Mouse (Mus musculus) spleen, postnatal 36 days (tissue): ENCODE measurements at regions not wholly inside any gene's neighbourhood (a gene's known extent, or its start where the extent isn't known, plus 50 kb on each side); places are given as distances from the start of the nearest gene placed in this dataset.

ENCODE experiments used
- DNase-seq, 2 experiments: peaks; one replicate each; pipeline ENCODE4 v3.0.0; 2022; ENCODE audit warnings: low spot score in 2 of 2, mixed read lengths in 1 of 2

DNA sequence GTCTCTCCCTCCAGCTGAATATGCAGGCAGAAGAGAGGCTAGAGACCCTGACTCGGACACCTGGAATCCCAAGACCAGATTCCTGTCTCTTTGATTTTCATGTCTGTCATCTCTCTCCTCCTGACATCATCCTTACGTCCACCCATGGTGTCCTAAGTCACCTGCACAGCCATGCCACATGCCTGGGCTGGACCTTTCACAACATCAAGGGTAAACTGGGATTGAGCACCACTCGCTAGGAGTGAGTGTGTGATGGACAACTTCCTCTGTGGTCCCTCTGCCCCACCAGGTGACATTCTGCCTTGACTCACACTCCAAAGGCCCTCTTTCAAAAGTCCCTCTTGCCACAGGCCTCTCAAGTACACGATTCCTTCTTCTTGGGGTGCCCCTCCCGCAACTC, 244.1 kb downstream of the Bcl11b start:
- no peak for DNase-seq

DNA sequence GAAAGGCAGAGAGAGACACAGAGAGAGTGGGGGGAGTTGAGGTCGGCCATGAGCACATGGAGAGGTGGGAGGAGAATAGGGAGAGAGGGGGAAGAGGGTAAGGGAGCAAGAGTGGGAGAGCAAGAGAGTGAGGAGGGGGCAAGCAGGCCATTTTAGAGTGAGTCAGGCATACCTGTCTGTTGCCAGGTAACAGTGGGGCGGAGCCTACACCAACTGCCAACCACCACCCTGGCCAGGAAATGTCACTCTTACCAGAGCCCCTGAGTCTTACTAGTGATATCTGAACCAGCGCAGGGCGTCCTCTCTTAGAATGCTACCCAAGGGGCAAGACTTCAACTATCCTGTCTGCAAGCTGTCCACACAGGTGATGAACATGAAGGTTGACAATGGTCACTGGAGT, 243.5 kb downstream of the Bcl11b start:
- no peak for DNase-seq

- no peak for DNase-seq
These were observed 241.3 kb downstream of the Bcl11b start for GRCm38 (mm10) chr12:107762140-107762539.

GRCm38 (mm10) chr12:107769801-107770515, 233.4 kb downstream of the Bcl11b start:
- no peak for DNase-seq

GRCm38 (mm10) chr12:107770516-107770836, 232.9 kb downstream of the Bcl11b start:
- no peak for DNase-seq

DNA sequence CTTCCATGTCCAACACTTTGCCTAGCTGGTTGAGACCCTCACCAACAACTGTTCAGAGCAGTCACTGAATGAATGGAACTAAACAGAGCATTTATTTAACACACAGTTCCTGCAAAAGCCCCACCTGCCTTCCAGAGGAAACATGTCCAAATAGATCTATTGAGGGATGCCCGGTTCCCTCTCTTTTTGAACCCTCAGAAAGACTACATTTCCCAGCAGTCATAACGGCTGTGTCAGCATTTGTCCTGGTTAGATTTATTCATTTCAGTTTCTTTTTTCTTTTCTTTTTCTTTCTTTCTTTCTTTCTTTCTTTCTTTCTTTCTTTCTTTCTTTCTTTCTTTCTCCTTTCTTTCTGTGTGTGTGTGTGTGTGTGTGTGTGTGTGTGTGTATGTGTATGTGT, 232.1 kb downstream of the Bcl11b start:
- no peak for DNase-seq

- DNase-seq, result no peak
These were observed 231.6 kb downstream of the Bcl11b start for GRCm38 (mm10) chr12:107771809-107772208.

DNA sequence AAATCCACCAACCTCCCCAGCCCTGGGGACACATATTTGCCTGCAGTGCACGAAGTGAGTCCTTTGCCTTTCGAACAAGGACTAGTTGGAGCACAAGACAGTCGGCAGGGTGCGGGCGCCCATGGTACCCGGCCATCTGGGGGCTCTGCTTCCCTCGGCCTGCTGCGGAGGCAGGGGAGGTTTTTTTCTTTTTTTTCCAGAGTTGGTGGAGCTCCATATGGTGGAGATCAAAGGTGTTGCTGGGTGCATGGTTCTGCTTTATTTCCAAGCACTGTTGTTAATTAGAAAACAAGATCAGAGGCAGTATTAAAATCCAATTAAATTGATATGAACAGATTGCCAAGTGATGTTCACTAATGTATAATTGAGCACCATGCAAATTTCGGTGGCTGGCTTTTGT, 225.4 kb downstream of the Bcl11b start:
- DNase-seq, result no peak

GRCm38 (mm10) chr12:107779306-107780057, 223.9 kb downstream of the Bcl11b start:
- DNase-seq, result no peak

DNA sequence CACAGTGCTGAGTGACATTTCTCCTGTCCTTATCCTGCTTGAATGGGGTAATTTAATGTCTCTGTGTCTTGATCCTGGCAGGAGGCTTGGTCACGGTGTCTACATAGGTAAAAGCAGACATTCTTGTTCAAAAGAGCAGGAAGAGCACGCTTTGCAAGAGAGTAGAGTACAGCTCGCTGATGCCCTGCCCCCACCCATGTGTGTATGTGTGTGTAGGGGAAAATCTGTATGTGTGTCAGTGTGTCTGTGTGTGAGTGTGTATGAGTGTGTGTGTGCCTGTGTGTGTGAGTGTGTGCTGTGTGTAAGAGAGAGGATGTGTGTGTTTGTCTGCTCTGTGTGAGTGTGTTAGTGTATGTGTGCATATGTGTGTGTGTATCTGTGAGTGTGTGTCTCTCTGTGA, 221.3 kb downstream of the Bcl11b start:
- DNase-seq, result no peak

- DNase-seq, result no peak
These were observed 219.6 kb downstream of the Bcl11b start for GRCm38 (mm10) chr12:107783831-107784230.

GRCm38 (mm10) chr12:107789818-107790217, 213.6 kb downstream of the Bcl11b start:
- DNase-seq, result no peak

GRCm38 (mm10) chr12:107800296-107800695, 203.1 kb downstream of the Bcl11b start:
- DNase-seq, result no peak

GRCm38 (mm10) chr12:107807634-107808033, 195.8 kb downstream of the Bcl11b start:
- DNase-seq, result no peak

DNA sequence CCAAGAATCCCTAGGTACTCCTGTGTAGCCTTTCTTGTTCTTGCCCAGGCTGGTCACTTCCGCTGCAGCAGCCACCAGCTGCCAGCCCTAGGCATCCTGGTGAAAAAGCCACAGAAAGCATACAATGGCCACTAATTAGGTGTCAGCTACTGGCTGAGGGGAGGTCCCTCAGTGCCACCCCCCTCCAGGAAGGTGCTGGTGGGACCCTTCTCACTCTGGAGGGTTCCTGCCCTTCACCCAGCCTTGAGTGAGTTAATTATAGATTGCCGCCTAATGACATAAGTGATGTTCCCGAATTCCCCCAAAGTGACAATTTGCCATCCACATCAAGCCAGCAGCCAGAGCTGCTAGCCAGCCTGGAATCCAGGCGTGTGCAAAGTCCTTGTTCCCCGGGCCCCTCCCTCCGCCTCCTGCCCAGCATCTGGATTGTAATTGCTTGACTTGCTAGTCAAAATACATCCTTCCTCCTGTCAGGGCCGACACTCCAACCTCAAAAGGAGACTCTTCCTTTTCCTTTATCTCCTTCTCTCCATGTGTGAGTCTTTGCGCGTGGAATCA, 195.2 kb downstream of the Bcl11b start:
- no peak for DNase-seq

GRCm38 (mm10) chr12:107811231-107811630, 192.2 kb downstream of the Bcl11b start:
- no peak for DNase-seq

DNA sequence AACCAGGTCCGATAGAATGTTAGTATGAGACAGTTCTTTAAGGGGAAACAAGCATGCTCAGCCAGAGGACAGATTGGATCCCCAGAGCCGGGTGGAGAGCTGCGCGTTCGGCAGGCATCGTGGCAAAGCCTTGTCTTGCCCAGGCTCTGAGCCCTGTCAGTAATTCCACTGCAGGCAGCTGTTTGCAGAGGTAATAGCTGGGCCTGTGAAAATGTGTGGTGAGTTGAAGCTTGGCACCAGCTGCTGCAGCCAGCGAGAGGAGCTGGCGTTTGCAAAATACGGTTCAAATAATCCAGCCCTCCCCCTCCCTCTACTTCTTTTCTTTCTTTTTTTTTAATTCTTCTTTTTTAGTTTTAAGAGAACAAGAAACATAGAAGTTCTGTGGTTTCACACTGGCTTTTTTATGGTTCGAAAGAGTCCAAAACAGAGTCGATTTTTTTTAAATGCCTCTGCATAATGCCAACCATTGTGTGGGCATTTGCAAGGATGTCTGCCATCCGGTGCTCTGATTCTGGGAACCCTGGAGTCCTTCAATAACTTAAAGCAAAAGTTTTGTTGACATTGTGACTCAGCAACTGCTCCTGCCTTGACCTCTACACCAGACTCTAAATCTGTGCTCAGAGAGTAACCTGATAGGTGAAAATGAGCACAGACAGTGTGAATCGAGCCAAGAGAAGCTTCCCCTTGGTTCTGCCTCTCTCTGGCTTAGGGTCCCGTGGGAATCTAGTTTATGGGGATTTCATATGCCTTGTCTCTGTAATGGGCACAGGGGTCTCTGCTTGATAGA, 190.7 kb downstream of the Bcl11b start:
- no peak for DNase-seq

GRCm38 (mm10) chr12:107814926-107815325, 188.5 kb downstream of the Bcl11b start:
- DNase-seq, result no peak

DNA sequence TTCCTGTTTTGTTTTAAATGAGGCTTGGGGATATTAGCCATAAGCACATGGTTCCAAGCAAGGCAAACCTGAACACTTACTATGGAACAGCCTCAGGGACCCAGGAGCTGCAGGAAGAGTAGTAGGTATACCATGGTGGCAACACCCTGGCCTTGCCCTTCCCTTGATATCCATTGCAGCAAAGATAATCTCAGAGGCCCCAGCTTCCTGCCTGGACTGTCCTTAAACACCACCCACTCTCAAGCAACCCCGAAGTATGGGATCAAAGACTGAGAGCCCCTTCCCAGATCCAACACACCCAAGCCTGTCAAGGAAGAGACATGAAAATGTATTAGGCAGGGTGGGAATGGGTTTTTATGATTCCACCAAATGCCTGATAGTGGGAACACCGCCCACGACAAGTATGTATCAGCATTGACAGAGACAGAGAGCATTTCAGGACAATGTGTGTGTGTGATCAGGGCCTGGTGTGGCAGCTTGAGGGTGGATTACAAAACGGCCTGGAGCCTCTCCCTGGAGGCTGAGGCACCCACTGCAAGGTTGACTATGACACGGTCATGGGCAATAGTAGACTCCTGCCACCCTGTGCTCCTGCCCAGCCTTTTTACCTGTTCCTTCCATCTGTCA, 179.5 kb downstream of the Bcl11b start:
- DNase-seq, result no peak

- no peak for DNase-seq
These were observed 177.5 kb downstream of the Bcl11b start for GRCm38 (mm10) chr12:107825921-107826320.

- no peak for DNase-seq
These were observed 171.8 kb downstream of the Bcl11b start for GRCm38 (mm10) chr12:107831400-107832128.
